Mouse (Mus musculus): Measurements from ENCODE around the gene Exph5. TPM values are rescaled to one million over a fixed set of nuclear protein-coding genes. Genes with fewer than 3 reads are reported as not detected.

Gene Exph5
- total and polyA plus RNA-seq, 2 experiments: 2.7 to 11.9 TPM

DNA sequence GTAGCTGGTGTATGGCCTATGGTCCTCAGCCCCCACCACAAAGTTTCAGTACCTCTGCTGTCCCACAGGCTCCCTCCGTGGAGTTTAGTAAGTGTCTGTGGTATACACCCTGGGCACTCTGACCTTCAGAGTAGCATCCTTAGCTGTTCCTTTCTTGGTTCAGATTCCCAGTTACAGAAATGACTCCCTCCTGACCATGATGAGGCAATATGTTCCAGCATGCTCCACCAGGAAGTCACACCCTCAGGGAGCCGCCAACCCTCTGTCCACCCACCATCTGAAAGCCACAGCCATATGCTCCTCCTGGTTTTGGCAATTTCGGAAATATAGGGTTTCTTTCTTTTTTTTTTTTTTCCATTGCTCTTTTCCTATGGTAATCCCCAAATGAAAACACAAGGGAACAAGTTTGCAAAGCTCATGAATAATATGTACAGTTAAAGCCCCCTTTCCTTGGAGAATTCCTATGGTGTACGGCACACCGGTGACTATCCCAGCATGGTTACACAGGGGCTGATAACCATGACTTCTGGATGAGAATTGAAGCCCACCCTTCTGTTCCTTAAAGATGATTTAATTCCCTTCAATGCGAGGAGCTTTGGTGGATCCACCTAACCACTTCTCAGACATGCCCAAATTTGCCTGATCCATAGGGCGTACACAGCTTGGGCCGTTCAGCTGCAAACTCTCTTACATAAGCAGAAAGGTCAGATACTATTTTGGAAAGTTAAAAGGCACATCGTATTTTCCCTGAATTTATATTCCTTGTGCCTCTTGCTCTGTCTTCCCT, 43.4 kb downstream of the Exph5 start:
- 65% methylated on average over 9 of the region's 9 CpGs for WGBS
- H3K4me1 ChIP-seq (ENCODE audit: control insufficient read depth, insufficient read depth, low read length): peaks cover 39% of the 10 kb centered on the region
- H3K79me2 ChIP-seq (ENCODE audit: control insufficient read depth, insufficient read depth, low read length): peaks cover 27% of the 10 kb centered on the region
- TF ChIP-seq CTCF (IDR thresholded peaks at IDR 0.05; ENCODE audit: low read depth, low read length): no peak
- TF ChIP-seq POLR2A (IDR thresholded peaks at IDR 0.05; ENCODE audit: extremely low read depth, insufficient read depth, low read length): no peak
- no peak overlapping the region for H3K4me3 ChIP-seq (ENCODE audit: insufficient read depth, low read depth, low read length)
- H3K9ac ChIP-seq (ENCODE audit: low read depth, low read length): no peak overlapping the region
- no peaks in the 10 kb centered on the region for H3K27me3 ChIP-seq (ENCODE audit: control insufficient read depth, insufficient read depth, low read length)
- H3K27ac ChIP-seq (replicated peaks; ENCODE audit: insufficient read depth, low read depth, low read length): peak overlapping the region; percentile 77
- peak; percentile 52 for DNase-seq (ENCODE audit: extremely low read depth, low read depth, low spot score)
- peaks cover 8% of the 10 kb centered on the region for H3K36me3 ChIP-seq (ENCODE audit: control insufficient read depth, insufficient read depth, low read length)

GRCm38 (mm10) chr9:53345728-53346127, 44.3 kb downstream of the Exph5 start:
- no peak for TF ChIP-seq CTCF (IDR thresholded peaks at IDR 0.05; ENCODE audit: low read depth, low read length)
- peaks cover 8% of the 10 kb centered on the region for H3K36me3 ChIP-seq (ENCODE audit: control insufficient read depth, insufficient read depth, low read length)
- peak overlapping the region; percentile 85 for H3K27ac ChIP-seq (replicated peaks; ENCODE audit: insufficient read depth, low read depth, low read length)
- DNase-seq (ENCODE audit: extremely low read depth, low read depth, low spot score): peak; percentile 84
- peaks cover 27% of the 10 kb centered on the region for H3K79me2 ChIP-seq (ENCODE audit: control insufficient read depth, insufficient read depth, low read length)
- WGBS: 26% methylated on average over 3 of the region's 3 CpGs
- peaks cover 43% of the 10 kb centered on the region for H3K4me1 ChIP-seq (ENCODE audit: control insufficient read depth, insufficient read depth, low read length)
- no peak overlapping the region for H3K4me3 ChIP-seq (ENCODE audit: insufficient read depth, low read depth, low read length)
- peak overlapping the region; percentile 12; the same call in 1 of the 2 replicates for H3K9ac ChIP-seq (ENCODE audit: low read depth, low read length)
- no peaks in the 10 kb centered on the region for H3K27me3 ChIP-seq (ENCODE audit: control insufficient read depth, insufficient read depth, low read length)

DNA sequence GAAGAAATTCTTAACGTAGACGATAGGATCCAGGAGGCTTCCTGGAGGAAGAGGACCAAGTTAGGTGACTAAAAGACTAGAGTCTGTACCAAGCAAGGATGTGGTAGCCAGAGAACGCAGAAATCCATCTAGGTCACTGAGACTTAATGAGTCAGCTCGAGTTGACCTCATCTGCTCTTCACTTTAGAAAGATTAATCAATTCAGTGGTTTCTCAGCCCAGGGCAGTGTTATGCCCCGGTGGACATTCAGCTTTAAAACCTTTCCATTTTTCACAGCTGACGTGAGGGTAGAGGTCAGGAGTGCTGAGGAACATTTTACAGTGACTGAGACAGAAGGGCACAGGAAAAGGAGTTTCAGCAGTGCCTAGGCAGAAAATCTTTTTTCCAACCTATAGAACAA, 44.9 kb downstream of the Exph5 start:
- peaks cover 8% of the 10 kb centered on the region for H3K36me3 ChIP-seq (ENCODE audit: control insufficient read depth, insufficient read depth, low read length)
- DNase-seq (ENCODE audit: extremely low read depth, low read depth, low spot score): peak; percentile 82
- peaks cover 27% of the 10 kb centered on the region for H3K79me2 ChIP-seq (ENCODE audit: control insufficient read depth, insufficient read depth, low read length)
- peak overlapping the region; percentile 85 for H3K27ac ChIP-seq (replicated peaks; ENCODE audit: insufficient read depth, low read depth, low read length)
- H3K4me3 ChIP-seq (ENCODE audit: insufficient read depth, low read depth, low read length): no peak overlapping the region
- H3K27me3 ChIP-seq (ENCODE audit: control insufficient read depth, insufficient read depth, low read length): no peaks in the 10 kb centered on the region
- H3K9ac ChIP-seq (ENCODE audit: low read depth, low read length): peak overlapping the region; percentile 12; the same call in 1 of the 2 replicates
- TF ChIP-seq CTCF (IDR thresholded peaks at IDR 0.05; ENCODE audit: low read depth, low read length) (no peak), POLR2A (IDR thresholded peaks at IDR 0.05; ENCODE audit: extremely low read depth, insufficient read depth, low read length) (no peak)
- WGBS: 20% methylated on average over 6 of the region's 6 CpGs
- peaks cover 43% of the 10 kb centered on the region for H3K4me1 ChIP-seq (ENCODE audit: control insufficient read depth, insufficient read depth, low read length)

DNA sequence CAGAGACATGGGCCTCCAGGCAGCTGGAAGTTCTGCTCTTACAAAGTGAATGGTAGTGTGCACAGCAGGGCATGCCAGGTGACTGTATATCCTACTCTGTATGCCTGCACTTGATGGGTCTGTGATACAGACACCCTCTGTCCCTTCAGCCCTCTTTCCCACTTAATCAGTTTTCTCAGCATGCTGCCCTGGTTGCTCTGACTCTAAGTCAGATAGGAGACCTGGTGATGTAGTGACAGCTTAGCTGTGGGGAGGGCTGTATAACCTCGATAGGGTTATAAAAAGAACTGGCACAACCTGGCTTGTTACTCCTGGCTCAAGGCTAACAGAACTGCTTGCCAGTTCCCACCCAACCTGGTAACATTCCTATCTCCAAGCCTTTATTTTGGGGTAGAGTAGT, 47.7 kb downstream of the Exph5 start:
- Histone ChIP-seq H3K79me2 (ENCODE audit: control insufficient read depth, insufficient read depth, low read length) (peaks cover 21% of the 10 kb centered on the region), H3K9ac (ENCODE audit: low read depth, low read length) (no peak overlapping the region), H3K4me3 (ENCODE audit: insufficient read depth, low read depth, low read length) (no peak overlapping the region), H3K27ac (replicated peaks; ENCODE audit: insufficient read depth, low read depth, low read length) (peak overlapping the region; percentile 48; the same call in 1 of the 2 replicates), H3K36me3 (ENCODE audit: control insufficient read depth, insufficient read depth, low read length) (peaks cover 8% of the 10 kb centered on the region), H3K27me3 (ENCODE audit: control insufficient read depth, insufficient read depth, low read length) (no peaks in the 10 kb centered on the region), H3K4me1 (ENCODE audit: control insufficient read depth, insufficient read depth, low read length) (peaks cover 47% of the 10 kb centered on the region)
- TF ChIP-seq CTCF (IDR thresholded peaks at IDR 0.05; ENCODE audit: low read depth, low read length): no peak
- no peak for TF ChIP-seq POLR2A (IDR thresholded peaks at IDR 0.05; ENCODE audit: extremely low read depth, insufficient read depth, low read length)
- 29% methylated on average over 1 of the region's 1 CpGs for WGBS
- no peak for DNase-seq (ENCODE audit: extremely low read depth, low read depth, low spot score)

GRCm38 (mm10) chr9:53350331-53350730, 48.9 kb downstream of the Exph5 start:
- WGBS: 50% methylated on average over 2 of the region's 2 CpGs

GRCm38 (mm10) chr9:53351899-53352298, 50.4 kb downstream of the Exph5 start:
- H3K36me3 ChIP-seq (ENCODE audit: control insufficient read depth, insufficient read depth, low read length): peaks cover 8% of the 10 kb centered on the region
- DNase-seq (ENCODE audit: extremely low read depth, low read depth, low spot score): no peak
- WGBS: 89% methylated on average over 6 of the region's 6 CpGs
- no peaks in the 10 kb centered on the region for H3K27me3 ChIP-seq (ENCODE audit: control insufficient read depth, insufficient read depth, low read length)
- H3K4me3 ChIP-seq (ENCODE audit: insufficient read depth, low read depth, low read length): no peak overlapping the region
- no peak overlapping the region for H3K27ac ChIP-seq (replicated peaks; ENCODE audit: insufficient read depth, low read depth, low read length)
- no peak overlapping the region for H3K9ac ChIP-seq (ENCODE audit: low read depth, low read length)
- H3K79me2 ChIP-seq (ENCODE audit: control insufficient read depth, insufficient read depth, low read length): peaks cover 20% of the 10 kb centered on the region
- H3K4me1 ChIP-seq (ENCODE audit: control insufficient read depth, insufficient read depth, low read length): peaks cover 46% of the 10 kb centered on the region
- TF ChIP-seq CTCF (IDR thresholded peaks at IDR 0.05; ENCODE audit: low read depth, low read length): no peak
- TF ChIP-seq POLR2A (IDR thresholded peaks at IDR 0.05; ENCODE audit: extremely low read depth, insufficient read depth, low read length): no peak

More at GRCm38 (mm10) chr9:53350331-53350730, 48.9 kb downstream of the Exph5 start:
- DNase-seq (ENCODE audit: extremely low read depth, low read depth, low spot score): peak; percentile 58
- H3K27me3 ChIP-seq (ENCODE audit: control insufficient read depth, insufficient read depth, low read length): no peaks in the 10 kb centered on the region
- H3K27ac ChIP-seq (replicated peaks; ENCODE audit: insufficient read depth, low read depth, low read length): no peak overlapping the region; the same call in 1 of the 2 replicates
- H3K79me2 ChIP-seq (ENCODE audit: control insufficient read depth, insufficient read depth, low read length): peaks cover 21% of the 10 kb centered on the region
- H3K9ac ChIP-seq (ENCODE audit: low read depth, low read length): no peak overlapping the region
- peaks cover 8% of the 10 kb centered on the region for H3K36me3 ChIP-seq (ENCODE audit: control insufficient read depth, insufficient read depth, low read length)
- peaks cover 45% of the 10 kb centered on the region for H3K4me1 ChIP-seq (ENCODE audit: control insufficient read depth, insufficient read depth, low read length)
- no peak overlapping the region for H3K4me3 ChIP-seq (ENCODE audit: insufficient read depth, low read depth, low read length)
- no peak for TF ChIP-seq POLR2A (IDR thresholded peaks at IDR 0.05; ENCODE audit: extremely low read depth, insufficient read depth, low read length)
- no peak for TF ChIP-seq CTCF (IDR thresholded peaks at IDR 0.05; ENCODE audit: low read depth, low read length)

Data from liver, adult 2 months (tissue).